Mouse (Mus musculus): ENCODE measurements around the gene Dock2.

DNA sequence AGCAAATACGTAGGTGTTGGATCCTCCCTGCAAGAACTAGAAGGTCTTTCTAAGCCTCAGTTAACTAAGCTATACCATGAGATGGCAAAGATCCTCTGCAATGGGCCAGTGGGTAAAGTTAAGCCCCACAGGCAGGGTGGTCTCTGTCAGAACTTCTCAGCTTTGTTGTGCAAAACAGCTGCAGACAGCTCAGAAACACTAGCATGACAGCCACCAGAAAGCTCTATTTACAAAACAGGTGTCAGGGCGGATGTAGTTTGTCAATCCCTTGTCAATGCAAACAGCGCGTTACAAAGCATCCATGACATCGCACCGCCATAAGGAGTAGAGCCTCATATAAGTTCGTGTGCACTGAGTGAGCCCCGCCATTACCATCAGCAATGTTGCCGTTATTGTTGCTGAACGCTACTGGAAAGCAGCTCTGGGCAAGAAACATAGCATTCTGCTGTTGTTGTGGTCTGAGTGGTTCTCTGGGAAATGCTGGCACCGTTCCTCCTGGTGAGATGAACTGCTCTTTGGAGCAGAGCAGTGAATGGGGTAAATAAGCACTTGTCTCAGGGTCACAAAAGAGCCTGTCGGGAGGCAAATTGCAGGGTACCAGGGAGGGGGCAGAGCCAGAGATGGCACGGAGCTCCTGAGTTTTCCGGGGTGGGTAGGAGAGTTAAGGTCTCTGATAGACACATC, 507.2 kb downstream of the Dock2 start:
- no peak for TF ChIP-seq CTCF (IDR thresholded peaks at IDR 0.05; ENCODE audit: insufficient read depth, low read length)
- TF ChIP-seq POLR2A (IDR thresholded peaks at IDR 0.05; ENCODE audit: borderline replicate concordance, extremely low read depth, low read depth, low read length), result no peak

All from lung, adult 2 months (tissue).